Mouse (Mus musculus): ENCODE data around the gene Supt3. TPM values are rescaled to one million over a fixed set of nuclear protein-coding genes. Genes with fewer than 3 reads are reported as not detected.

Gene Supt3
- polyA plus RNA-seq, 1 experiment from 2014 or later, result 24.1 TPM

GRCm38 (mm10) chr17:44743780-44744179 lies 33.2 kb upstream of the Supt3 start:
- Histone ChIP-seq H3K9ac (no peak overlapping the region), H3K4me1 (replicated peaks) (no peaks in the 10 kb centered on the region), H3K4me2 (no peak overlapping the region), H3K4me3 (no peak overlapping the region), H3K27ac (replicated peaks) (no peak overlapping the region), H3K9me3 (no peaks in the 10 kb centered on the region), H3K27me3 (peaks cover 19% of the 10 kb centered on the region), H3K36me3 (no peaks in the 10 kb centered on the region)
- no peak for ATAC-seq (ENCODE audit: low FRiP score, low read depth)
- WGBS, result 50% methylated on average over 3 of the region's 3 CpGs

- H3K9ac ChIP-seq, result no peak overlapping the region
- WGBS, result 91% methylated on average over 8 of the region's 8 CpGs
- no peaks in the 10 kb centered on the region for H3K9me3 ChIP-seq
- H3K27ac ChIP-seq (replicated peaks), result no peak overlapping the region
- ATAC-seq (ENCODE audit: low FRiP score, low read depth), result no peak
- no peaks in the 10 kb centered on the region for H3K4me1 ChIP-seq (replicated peaks)
- no peak overlapping the region for H3K4me3 ChIP-seq
- H3K36me3 ChIP-seq, result no peaks in the 10 kb centered on the region
- H3K27me3 ChIP-seq, result peaks cover 7% of the 10 kb centered on the region; the same call in 1 of the 2 replicates
- no peak overlapping the region for H3K4me2 ChIP-seq
These were observed 31.6 kb upstream of the Supt3 start for GRCm38 (mm10) chr17:44745378-44745777.

GRCm38 (mm10) chr17:44766318-44766717 lies 10.6 kb upstream of the Supt3 start:
- no peaks in the 10 kb centered on the region for H3K9me3 ChIP-seq
- no peaks in the 10 kb centered on the region for H3K27me3 ChIP-seq
- H3K27ac ChIP-seq (replicated peaks), result no peak overlapping the region
- H3K4me1 ChIP-seq (replicated peaks), result no peaks in the 10 kb centered on the region
- no peak overlapping the region for H3K9ac ChIP-seq
- H3K4me3 ChIP-seq, result no peak overlapping the region
- H3K4me2 ChIP-seq, result no peak overlapping the region
- ATAC-seq (ENCODE audit: low FRiP score, low read depth), result no peak
- 90% methylated on average over 11 of the region's 11 CpGs for WGBS
- H3K36me3 ChIP-seq, result no peaks in the 10 kb centered on the region

DNA sequence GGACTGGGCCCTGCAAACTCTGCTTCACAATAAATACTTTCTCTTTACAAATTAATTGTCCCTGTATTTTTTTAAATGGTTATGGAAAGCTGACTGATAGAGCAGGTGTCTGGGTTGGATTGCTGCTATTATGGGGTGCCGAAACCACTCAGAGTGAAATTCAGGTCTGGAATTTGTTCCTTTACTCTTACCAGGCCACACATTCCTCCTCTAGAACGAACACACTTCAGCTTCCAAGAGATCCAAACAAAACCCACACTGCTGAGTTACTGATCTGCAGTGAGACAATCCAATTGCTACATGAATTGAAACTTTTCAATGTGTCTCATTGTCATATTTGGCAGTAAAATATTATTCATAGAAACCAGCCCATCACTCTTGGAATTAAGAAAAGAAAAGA lies 10.0 kb upstream of the Supt3 start:
- WGBS, result 75% methylated on average over 2 of the region's 2 CpGs
- Histone ChIP-seq H3K36me3 (no peaks in the 10 kb centered on the region), H3K9ac (no peak overlapping the region), H3K27ac (replicated peaks) (no peak overlapping the region), H3K4me2 (no peak overlapping the region), H3K9me3 (no peaks in the 10 kb centered on the region), H3K27me3 (no peaks in the 10 kb centered on the region), H3K4me3 (no peak overlapping the region), H3K4me1 (replicated peaks) (no peaks in the 10 kb centered on the region)
- no peak for ATAC-seq (ENCODE audit: low FRiP score, low read depth)

DNA sequence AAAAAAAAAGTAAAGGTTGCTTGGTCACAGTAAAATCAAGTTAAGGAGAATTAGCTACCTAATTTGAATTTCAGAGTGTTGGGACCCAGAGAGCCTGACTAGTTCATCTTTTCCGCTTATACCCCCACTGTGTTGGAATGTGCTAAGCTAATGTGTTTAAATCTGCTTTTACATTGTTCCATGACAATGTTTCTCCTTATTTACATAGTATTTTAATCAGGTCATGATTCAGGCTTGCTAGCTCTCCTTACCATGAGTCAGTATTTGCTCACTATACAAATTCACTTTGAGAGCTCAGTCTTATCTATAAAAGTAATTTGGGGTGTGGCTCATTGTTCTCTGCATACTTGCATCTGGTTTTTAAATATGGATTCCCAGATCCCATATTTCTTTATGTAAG lies 9.6 kb upstream of the Supt3 start:
- Histone ChIP-seq H3K36me3 (no peaks in the 10 kb centered on the region), H3K9me3 (no peaks in the 10 kb centered on the region), H3K27me3 (no peaks in the 10 kb centered on the region), H3K4me1 (replicated peaks) (no peaks in the 10 kb centered on the region), H3K4me2 (no peak overlapping the region), H3K9ac (no peak overlapping the region), H3K27ac (replicated peaks) (no peak overlapping the region), H3K4me3 (no peak overlapping the region)
- 69% methylated on average over 1 of the region's 1 CpGs for WGBS
- ATAC-seq (ENCODE audit: low FRiP score, low read depth), result no peak

- Histone ChIP-seq H3K4me2 (no peak overlapping the region), H3K9ac (no peak overlapping the region), H3K4me3 (no peak overlapping the region), H3K9me3 (no peaks in the 10 kb centered on the region), H3K4me1 (replicated peaks) (no peaks in the 10 kb centered on the region), H3K27me3 (no peaks in the 10 kb centered on the region), H3K36me3 (no peaks in the 10 kb centered on the region), H3K27ac (replicated peaks) (no peak overlapping the region)
- ATAC-seq (ENCODE audit: low FRiP score, low read depth), result no peak
- 72% methylated on average over 5 of the region's 5 CpGs for WGBS
These were observed 8.4 kb upstream of the Supt3 start for GRCm38 (mm10) chr17:44768522-44768921.

DNA sequence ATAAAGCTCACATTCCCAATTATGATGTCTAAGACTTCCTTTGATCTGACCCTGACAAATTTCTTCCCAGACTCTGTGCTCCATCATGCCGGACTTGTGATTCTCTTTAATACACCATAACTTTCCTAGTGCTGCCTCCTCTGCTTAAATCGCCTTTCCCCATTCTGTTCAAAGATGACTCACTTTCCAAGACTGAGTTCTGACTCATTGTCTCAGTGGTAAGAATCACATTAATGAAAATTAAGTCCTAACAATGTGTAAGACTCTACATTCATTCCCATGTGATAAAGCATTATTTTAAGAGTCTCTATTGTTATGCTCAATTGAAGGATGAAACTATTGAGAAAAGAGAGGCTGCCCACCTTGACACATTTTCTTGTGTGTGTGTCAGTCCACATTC lies 6.1 kb upstream of the Supt3 start:
- H3K9me3 ChIP-seq, result no peaks in the 10 kb centered on the region
- H3K4me3 ChIP-seq, result no peak overlapping the region
- no peak overlapping the region for H3K9ac ChIP-seq
- no peak for ATAC-seq (ENCODE audit: low FRiP score, low read depth)
- H3K27me3 ChIP-seq, result no peaks in the 10 kb centered on the region
- H3K27ac ChIP-seq (replicated peaks), result no peak overlapping the region
- no peak overlapping the region for H3K4me2 ChIP-seq
- no peaks in the 10 kb centered on the region for H3K4me1 ChIP-seq (replicated peaks)
- 88% methylated on average over 2 of the region's 2 CpGs for WGBS
- H3K36me3 ChIP-seq, result no peaks in the 10 kb centered on the region

DNA sequence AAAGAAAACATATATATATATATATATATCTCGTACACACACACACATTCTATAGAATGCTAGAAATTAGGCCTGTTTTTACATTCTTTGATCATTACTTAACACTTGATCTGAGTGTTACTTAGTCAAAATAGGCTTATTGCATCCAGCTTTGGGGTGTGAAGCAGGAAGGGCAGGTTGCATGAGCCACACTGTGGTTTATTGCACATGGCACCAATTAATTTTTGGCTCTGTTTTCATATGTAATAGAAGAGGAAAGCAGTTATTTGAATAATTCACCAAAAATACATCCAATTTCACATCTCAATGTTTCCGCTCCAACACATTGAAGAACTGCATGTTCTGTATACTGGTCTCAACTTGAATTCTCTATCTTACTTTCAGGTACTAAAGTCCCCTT lies 4.4 kb upstream of the Supt3 start:
- H3K27ac ChIP-seq (replicated peaks), result no peak overlapping the region
- H3K4me2 ChIP-seq, result no peak overlapping the region
- no peaks in the 10 kb centered on the region for H3K36me3 ChIP-seq
- H3K9ac ChIP-seq, result no peak overlapping the region
- H3K27me3 ChIP-seq, result no peaks in the 10 kb centered on the region
- H3K4me3 ChIP-seq, result no peak overlapping the region
- peaks cover 4% of the 10 kb centered on the region; the same call in 1 of the 2 replicates for H3K4me1 ChIP-seq (replicated peaks)
- WGBS, result 92% methylated on average over 2 of the region's 2 CpGs
- no peak for ATAC-seq (ENCODE audit: low FRiP score, low read depth)
- no peaks in the 10 kb centered on the region for H3K9me3 ChIP-seq

GRCm38 (mm10) chr17:44777337-44777804 lies 419 bp downstream of the Supt3 start:
- Histone ChIP-seq H3K36me3 (no peaks in the 10 kb centered on the region), H3K4me3 (peak overlapping the region; percentile 94), H3K27me3 (no peaks in the 10 kb centered on the region), H3K4me1 (replicated peaks) (peaks cover 12% of the 10 kb centered on the region), H3K27ac (replicated peaks) (peak overlapping the region; percentile 96), H3K9ac (peak overlapping the region; percentile 96), H3K9me3 (no peaks in the 10 kb centered on the region), H3K4me2 (peak overlapping the region; percentile 80)
- peak; percentile 75 for ATAC-seq (ENCODE audit: low FRiP score, low read depth)
- under 1% methylated on average over 33 of the region's 35 CpGs for WGBS

DNA sequence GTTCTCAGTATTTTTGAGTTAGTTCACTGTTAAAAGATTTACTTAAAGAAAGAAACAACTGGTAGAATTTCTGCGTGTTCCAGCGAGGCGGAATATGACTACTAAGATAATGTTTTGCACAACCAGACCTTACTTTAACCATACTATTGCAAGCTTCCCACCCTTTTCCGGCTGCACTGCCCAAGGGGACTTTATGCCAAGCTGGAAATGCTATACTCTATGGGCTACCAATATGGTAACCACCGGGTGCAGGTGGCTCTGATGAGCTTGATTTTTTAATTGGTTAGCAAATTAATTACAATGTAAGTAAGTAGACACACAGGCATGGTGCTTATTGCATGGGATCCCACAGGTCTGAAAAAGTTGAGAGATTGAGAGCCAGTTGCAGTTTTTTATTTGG lies 1.2 kb downstream of the Supt3 start:
- 0 out of 2 replicates have a peak overlapping the region, but pooled peaks have one; percentile 96 for H3K27ac ChIP-seq (replicated peaks)
- H3K4me3 ChIP-seq, result peak overlapping the region; percentile 94
- H3K4me2 ChIP-seq, result peak overlapping the region; percentile 80
- no peaks in the 10 kb centered on the region for H3K27me3 ChIP-seq
- peak overlapping the region; percentile 96 for H3K9ac ChIP-seq
- no peaks in the 10 kb centered on the region for H3K9me3 ChIP-seq
- WGBS, result 62% methylated on average over 5 of the region's 5 CpGs
- H3K36me3 ChIP-seq, result no peaks in the 10 kb centered on the region
- peaks cover 12% of the 10 kb centered on the region for H3K4me1 ChIP-seq (replicated peaks)
- no peak for ATAC-seq (ENCODE audit: low FRiP score, low read depth)

DNA sequence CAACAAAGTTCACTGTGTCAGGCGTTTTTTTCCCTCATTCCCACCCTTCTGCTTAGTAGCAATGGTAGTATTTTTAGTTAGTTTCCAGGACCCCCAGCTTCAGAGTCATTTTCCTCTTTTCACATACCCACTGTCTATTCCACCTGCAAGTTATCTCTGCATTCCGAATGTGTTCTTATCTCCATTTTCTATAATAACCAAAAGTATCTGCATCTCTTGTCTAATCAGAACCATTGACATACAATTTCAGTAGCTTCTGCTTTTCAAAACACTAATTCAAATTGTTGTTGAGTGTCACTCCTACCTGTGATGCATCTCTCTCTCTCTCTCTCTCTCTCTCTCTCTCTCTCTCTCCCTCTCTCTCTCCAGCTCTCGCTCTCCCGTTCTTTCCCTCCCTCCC lies 3.4 kb downstream of the Supt3 start:
- peaks cover 12% of the 10 kb centered on the region for H3K4me1 ChIP-seq (replicated peaks)
- H3K4me3 ChIP-seq, result no peak overlapping the region
- H3K36me3 ChIP-seq, result no peaks in the 10 kb centered on the region
- no peaks in the 10 kb centered on the region for H3K9me3 ChIP-seq
- no peak for ATAC-seq (ENCODE audit: low FRiP score, low read depth)
- no peak overlapping the region for H3K4me2 ChIP-seq
- H3K9ac ChIP-seq, result no peak overlapping the region
- 68% methylated on average over 4 of the region's 4 CpGs for WGBS
- no peak overlapping the region for H3K27ac ChIP-seq (replicated peaks)
- no peaks in the 10 kb centered on the region for H3K27me3 ChIP-seq

- H3K27ac ChIP-seq (replicated peaks), result no peak overlapping the region
- no peak overlapping the region for H3K4me3 ChIP-seq
- no peak overlapping the region for H3K4me2 ChIP-seq
- H3K27me3 ChIP-seq, result no peaks in the 10 kb centered on the region
- H3K9ac ChIP-seq, result no peak overlapping the region
- WGBS, result 89% methylated on average over 4 of the region's 4 CpGs
- peaks cover 8% of the 10 kb centered on the region for H3K4me1 ChIP-seq (replicated peaks)
- no peaks in the 10 kb centered on the region for H3K9me3 ChIP-seq
- no peaks in the 10 kb centered on the region for H3K36me3 ChIP-seq
- ATAC-seq (ENCODE audit: low FRiP score, low read depth), result no peak
These were observed 5.4 kb downstream of the Supt3 start for GRCm38 (mm10) chr17:44782366-44782765.

DNA sequence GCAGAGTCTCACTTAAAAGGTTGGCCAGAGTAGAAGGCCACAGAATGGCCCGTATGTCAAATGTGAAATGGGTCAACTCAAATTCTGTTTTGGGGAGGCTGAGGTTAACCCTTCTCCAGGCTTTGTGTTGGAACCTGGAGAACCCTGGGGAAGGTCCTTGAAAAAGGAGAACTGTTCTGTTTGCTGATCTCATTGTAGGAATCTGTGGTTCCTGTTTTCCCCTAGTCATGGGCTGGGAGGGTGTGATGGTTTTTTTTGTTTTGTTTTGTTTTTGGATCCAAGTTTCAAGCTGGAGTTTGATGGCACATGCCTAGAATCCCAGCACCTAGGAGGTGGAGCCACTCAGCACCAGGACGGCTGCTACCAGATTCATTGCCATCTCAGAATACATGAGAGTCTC lies 6.2 kb downstream of the Supt3 start:
- no peak overlapping the region for H3K4me3 ChIP-seq
- no peaks in the 10 kb centered on the region for H3K36me3 ChIP-seq
- H3K4me2 ChIP-seq, result no peak overlapping the region
- no peak overlapping the region for H3K9ac ChIP-seq
- peaks cover 3% of the 10 kb centered on the region for H3K4me1 ChIP-seq (replicated peaks)
- no peaks in the 10 kb centered on the region for H3K9me3 ChIP-seq
- H3K27me3 ChIP-seq, result no peaks in the 10 kb centered on the region
- H3K27ac ChIP-seq (replicated peaks), result no peak overlapping the region
- ATAC-seq (ENCODE audit: low FRiP score, low read depth), result no peak
- WGBS, result 92% methylated on average over 2 of the region's 2 CpGs

Data from hindbrain, embryonic 15.5 days (tissue).